Mouse (Mus musculus) lung, postnatal 14 days (tissue): ENCODE measurements around the gene Cep162.

Source experiments
- DNase-seq: peaks from one replicate; pipeline ENCODE4 v3.0.0; 2021

The Cep162 gene

GRCm38 (mm10) chr9:87254903-87255695, at the start of gene Cep162:
TSS of gene Cep162 (minus strand) at chr9:87255536.
- DNase-seq: peak; percentile 83

DNA sequence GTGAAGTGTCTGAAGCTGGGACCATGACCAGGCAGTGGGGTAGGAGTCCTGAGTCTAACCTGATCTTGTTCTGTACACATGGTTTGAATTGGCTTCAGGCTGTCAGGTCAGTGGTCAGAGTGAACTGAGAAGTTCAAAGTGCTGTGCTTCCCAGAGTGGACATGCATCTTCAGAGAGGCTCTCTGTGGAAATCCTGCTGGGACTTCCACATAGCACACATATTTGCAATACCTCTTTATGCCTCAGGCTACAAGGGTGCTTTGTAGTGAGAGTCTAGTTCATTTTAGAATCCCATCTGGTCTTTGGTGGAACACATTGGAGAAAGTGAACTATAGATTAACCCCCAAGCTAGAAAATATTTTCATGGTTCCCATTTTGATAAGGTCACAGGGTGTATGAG, 47.9 kb upstream of the Cep162 start:
- no peak for DNase-seq

DNA sequence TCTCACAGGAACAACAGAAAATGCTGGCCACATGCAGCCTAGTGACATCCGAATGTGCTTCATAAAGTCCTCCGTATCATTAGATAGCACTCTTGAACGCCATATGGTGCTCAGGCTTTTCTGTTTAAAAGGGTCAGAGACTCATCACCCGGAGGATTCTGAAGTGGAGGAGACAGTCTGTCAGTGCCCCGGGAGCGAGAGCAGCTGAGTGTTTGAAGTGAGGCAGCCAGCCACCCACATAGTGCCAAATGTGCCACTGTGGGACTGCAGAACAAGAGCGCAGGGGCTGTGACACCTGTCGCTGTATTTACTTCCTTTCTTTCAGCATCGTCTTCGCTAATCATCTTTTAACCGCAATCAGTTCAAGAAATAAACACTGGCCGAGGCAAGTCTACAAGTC, 43.6 kb upstream of the Cep162 start:
- no peak for DNase-seq

DNA sequence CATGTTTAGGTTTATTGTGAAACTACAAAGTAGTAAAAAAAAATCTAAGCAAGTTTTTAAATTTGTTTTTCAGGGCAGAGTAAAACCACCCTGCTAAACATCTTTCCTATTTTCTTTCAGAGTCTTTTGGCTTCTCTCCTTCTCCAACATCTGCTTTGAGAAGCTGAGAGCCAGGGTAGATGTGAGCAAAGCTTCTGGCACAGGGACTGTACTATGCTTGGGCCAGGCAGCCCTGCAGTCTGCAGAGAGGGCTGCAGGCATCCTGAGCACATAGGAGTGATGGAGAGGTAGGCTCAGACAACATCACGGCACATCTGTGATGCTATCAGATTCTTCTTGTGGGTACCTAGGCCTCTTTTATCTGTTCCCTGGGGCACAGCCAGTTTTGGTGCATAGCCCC, 42.2 kb upstream of the Cep162 start:
- no peak for DNase-seq

- DNase-seq: no peak
These were observed 327 bp upstream of the Cep162 start for GRCm38 (mm10) chr9:87255696-87256030.

DNA sequence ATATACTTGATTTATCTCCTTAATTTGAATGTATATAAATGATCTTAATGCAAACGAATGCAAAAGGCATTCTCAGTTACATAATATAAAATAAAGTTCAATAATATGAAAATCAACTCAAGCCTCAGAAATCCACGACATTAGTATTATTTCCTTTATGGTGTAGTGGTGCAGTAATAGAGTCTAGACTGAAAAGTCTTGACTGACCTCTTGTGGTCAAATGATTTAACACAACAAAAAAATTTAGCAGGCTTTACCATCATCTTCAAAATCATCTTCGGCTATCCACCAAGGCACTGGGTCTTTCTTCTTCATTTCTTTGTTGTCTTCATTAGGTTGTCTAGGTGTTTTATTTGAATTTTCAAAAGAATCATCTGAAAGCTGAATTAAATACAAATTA, 7.2 kb downstream of the Cep162 start:
- no peak for DNase-seq

DNA sequence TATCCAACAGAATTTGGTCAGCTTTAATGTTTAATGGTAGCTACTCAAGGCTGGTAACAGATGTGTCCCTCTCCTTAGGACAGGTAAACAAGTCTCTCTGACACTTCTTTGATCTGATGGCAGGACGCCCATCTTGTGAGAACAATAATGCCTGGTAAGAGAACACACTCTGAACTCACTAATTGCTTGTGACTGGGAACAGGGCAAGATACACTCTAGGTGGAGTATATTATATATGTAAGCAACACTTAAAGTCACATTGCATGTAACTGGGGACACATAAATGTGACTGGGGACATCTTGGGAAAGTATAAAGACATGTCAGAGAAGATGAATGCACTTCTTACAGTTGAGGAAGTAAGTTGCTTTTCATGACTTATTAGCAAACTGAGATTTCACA, 7.7 kb downstream of the Cep162 start:
- no peak for DNase-seq

GRCm38 (mm10) chr9:87213204-87213603, 42.1 kb downstream of the Cep162 start:
- DNase-seq: no peak

GRCm38 (mm10) chr9:87210830-87211339, 44.5 kb downstream of the Cep162 start:
- DNase-seq: no peak

DNA sequence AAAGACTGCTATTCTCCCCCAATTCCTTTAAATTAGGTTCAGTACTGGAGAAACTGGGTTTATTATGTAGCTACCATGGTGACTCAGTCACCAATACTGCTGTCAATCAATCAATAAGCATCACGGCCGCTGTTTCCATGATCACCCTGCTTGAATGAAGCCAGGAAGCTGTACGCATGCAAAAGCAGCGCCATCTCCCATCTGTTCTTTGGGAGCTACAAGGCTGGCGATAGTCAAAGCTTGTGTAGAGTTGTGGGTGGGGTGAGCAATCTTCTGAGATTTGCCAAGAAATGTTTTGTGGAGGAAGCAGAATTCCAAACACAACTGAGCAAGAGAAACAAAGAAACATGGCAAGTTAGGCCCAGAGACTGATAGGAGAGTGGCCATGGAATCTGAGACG, 52.9 kb downstream of the Cep162 start:
- no peak for DNase-seq

DNA sequence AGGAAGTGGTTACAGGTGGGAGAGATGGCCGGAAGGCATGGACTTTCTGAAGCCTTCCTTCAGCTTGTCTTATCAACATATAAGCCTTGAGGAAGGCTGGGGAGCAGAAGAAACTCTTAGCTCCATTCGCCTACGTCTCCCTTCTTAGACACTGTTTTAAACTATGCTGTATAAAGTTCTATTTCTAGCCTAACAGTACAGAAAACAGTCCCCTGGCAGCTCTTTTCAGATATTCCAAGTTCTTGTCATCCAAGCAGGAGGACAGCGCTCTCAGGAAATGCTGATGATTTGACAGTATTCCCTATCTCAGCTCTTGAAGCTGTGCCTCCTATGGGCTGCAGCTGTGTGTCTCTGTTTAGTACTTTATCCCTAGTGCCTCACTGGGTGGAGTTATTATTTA, 54.4 kb downstream of the Cep162 start:
- DNase-seq: no peak

- no peak for DNase-seq
These were observed 54.9 kb downstream of the Cep162 start for GRCm38 (mm10) chr9:87200426-87200825.

- DNase-seq: no peak
These were observed 57.3 kb downstream of the Cep162 start for GRCm38 (mm10) chr9:87198036-87198435.

GRCm38 (mm10) chr9:87197277-87197676, 58.1 kb downstream of the Cep162 start:
- DNase-seq: no peak

DNA sequence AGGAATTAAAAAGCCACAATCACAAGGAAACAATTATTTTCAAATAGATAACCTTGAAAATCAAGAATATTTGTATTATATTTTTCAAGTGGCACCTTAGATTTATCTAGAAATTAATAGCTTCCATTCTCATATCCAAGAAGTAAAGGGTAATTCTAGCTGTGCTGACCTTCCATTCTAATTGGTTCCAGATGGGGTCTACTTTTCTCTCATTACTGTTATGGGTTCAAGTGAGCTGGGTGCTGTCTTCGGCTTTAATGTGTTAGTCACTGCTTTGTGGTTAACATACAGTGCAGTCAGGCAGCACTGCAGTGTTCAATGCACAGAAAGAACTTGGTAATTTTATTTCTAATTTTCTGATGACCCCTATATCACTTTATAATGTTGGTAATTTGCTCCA, 61.6 kb downstream of the Cep162 start:
- DNase-seq: no peak

- DNase-seq: no peak
These were observed 68.0 kb downstream of the Cep162 start for GRCm38 (mm10) chr9:87187336-87187735.

DNA sequence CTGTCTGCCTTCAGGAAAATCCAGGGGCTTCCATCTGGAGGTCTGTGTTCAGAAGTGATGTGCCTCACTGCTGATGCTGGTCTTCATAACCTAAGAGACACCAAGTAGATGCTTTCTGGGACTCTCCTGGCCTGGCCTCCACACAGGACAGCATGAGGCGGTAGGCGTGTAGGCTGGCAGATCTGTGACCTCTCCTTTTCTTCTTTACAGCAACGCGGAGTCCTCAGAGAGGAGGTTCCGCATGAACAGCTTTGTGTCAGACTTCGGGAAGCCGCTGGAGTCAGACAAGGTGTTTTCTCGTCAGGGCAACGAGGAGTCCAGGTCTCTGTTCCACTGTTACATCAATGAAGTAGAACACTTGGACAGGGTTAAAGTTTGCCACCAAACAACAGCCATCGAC, 73.1 kb downstream of the Cep162 start:
- DNase-seq: no peak

DNA sequence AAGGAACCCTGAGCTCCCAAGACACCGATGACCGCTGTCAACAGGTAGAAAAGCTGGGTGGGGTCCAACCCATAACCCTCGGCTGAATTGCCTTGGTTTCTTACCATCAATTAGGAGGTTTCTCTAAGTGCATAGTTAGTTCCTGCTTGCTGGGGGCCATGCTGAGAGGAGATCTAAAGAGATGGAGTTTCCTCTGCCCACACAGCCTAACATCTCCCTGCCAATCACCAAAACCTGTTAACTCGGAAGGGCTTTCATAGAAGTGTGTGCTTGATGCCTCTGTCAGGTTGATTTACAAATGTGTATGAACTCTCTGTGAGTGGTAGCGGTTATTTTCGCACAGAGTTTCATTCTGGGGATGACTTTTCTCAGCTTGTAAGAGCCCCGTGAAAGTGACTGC, 76.8 kb downstream of the Cep162 start:
- DNase-seq: no peak

GRCm38 (mm10) chr9:87171517-87171916, 83.8 kb downstream of the Cep162 start:
- no peak for DNase-seq

DNA sequence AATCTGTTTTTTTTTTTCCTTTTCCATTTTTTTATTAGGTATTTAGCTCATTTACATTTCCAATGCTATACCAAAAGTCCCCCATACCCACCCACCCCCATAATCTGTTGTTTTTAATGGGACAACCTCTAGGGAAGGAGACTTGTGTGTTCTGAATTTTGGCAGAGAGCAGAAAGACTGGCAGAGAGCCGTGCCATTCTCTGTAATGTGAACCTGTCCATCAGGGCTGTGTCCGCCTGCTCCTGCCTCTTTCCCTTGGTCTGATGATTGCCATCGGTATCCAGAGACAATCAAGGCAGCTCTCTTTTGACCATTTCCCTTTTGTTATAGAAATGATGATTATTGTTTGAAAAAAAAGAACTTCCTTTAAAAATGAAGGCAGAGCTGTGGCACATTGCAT, 84.4 kb downstream of the Cep162 start:
- no peak for DNase-seq

- no peak for DNase-seq
These were observed 86.2 kb downstream of the Cep162 start for GRCm38 (mm10) chr9:87169144-87169543.

DNA sequence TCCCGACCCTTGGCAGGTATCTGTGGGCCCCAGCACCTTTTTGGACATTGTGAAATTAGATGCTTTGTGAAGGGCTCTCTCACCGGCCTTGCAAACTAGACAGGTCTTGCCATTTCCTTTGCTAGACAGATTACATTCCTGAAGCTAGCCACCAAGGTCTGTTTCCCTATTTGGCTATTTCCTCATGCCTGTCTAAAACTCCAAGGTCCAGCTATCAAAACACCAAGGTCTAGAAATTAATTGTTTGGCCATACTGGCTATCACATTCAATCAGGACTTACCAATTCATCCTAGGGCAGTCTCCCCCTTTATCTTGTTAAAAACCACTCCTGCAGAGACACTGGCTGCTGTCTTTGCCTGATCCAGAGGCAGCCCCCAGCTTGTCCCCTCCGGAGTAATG, 87.3 kb downstream of the Cep162 start:
- no peak for DNase-seq

- no peak for DNase-seq
These were observed 88.1 kb downstream of the Cep162 start for GRCm38 (mm10) chr9:87167001-87167830.

GRCm38 (mm10) chr9:87162559-87162958, 92.8 kb downstream of the Cep162 start:
- DNase-seq: no peak
